Mouse (Mus musculus) kidney, adult 2 months (tissue): ENCODE measurements at regions not wholly inside any gene's neighbourhood (a gene's known extent, or its start where the extent isn't known, plus 50 kb on each side); places are given as distances from the start of the nearest gene placed in this dataset.

ENCODE experiments used
- DNase-seq: peaks from one replicate; pipeline ENCODE4 v3.0.0; 2021
- H3K27ac ChIP-seq: fragments of 200-500 bp; 2 replicates; pipeline ENCODE4 v1.5.1; 2012; ENCODE audit warnings: low read depth, low read length, control low read depth, inconsistent platforms; ENCODE audit not compliant: insufficient read depth
- H3K27me3 ChIP-seq: fragments of 200-500 bp; replicated peaks from 2 replicates; pipeline ENCODE4 v1.6.1; 2012; ENCODE audit warnings: mild to moderate bottlenecking, moderate library complexity, low read length, inconsistent platforms; ENCODE audit not compliant: control insufficient read depth, insufficient read depth
- H3K36me3 ChIP-seq: fragments of 200-500 bp; 2 replicates; pipeline ENCODE4 v1.6.1; 2012; ENCODE audit warnings: mild to moderate bottlenecking, moderate library complexity, low read length, inconsistent platforms; ENCODE audit not compliant: control insufficient read depth, insufficient read depth
- H3K4me1 ChIP-seq: fragments of 200-500 bp; 2 replicates; pipeline ENCODE4 v1.6.1; 2011; ENCODE audit warnings: low read length; ENCODE audit not compliant: control insufficient read depth, insufficient read depth
- H3K4me3 ChIP-seq: fragments of 200-500 bp; 2 replicates; pipeline ENCODE4 v1.5.1; 2011; ENCODE audit warnings: mild to moderate bottlenecking, low read depth, low read length, control low read depth; ENCODE audit not compliant: insufficient read depth
- CTCF ChIP-seq: fragments of 200-500 bp; conservative IDR thresholded peaks from 2 replicates; pipeline ENCODE4 v1.5.1; 2011; ENCODE audit warnings: low read depth, mild to moderate bottlenecking, control low read depth, low read length, moderate library complexity, mixed read lengths; ENCODE audit not compliant: insufficient read depth, insufficient read length
- POLR2A ChIP-seq: fragments of 200-500 bp; IDR thresholded peaks from one replicate; pipeline ENCODE4 v1.6.1; 2011; ENCODE audit warnings: low read depth, low read length, control low read depth
- WGBS: fragments of 180-500 bp; shearing (Covaris S2); methylation state at CpG from one replicate; pipeline ENCODE4 v1.1.7; 2018; 5-methylcytosine and 5-hydroxymethylcytosine counted together

GRCm38 (mm10) chr16:55356097-55356496, 58.3 kb upstream of the Zpld1 start:
- WGBS = 69% methylated on average over 3 of the region's 3 CpGs
- Histone ChIP-seq H3K27me3 (no peaks in the 10 kb centered on the region), H3K4me3 (no peak overlapping the region), H3K4me1 (no peaks in the 10 kb centered on the region), H3K36me3 (no peaks in the 10 kb centered on the region), H3K27ac (no peak overlapping the region)
- TF ChIP-seq POLR2A (no peak), CTCF (no peak)
- DNase-seq = no peak
